Mouse (Mus musculus): ENCODE measurements around the gene Prkca. TPM values are rescaled to one million over a fixed set of nuclear protein-coding genes. Genes with fewer than 3 reads are reported as not detected.

The Prkca gene
- polyA plus RNA-seq, 1 experiment from 2014 or later, result 7.0 TPM

DNA sequence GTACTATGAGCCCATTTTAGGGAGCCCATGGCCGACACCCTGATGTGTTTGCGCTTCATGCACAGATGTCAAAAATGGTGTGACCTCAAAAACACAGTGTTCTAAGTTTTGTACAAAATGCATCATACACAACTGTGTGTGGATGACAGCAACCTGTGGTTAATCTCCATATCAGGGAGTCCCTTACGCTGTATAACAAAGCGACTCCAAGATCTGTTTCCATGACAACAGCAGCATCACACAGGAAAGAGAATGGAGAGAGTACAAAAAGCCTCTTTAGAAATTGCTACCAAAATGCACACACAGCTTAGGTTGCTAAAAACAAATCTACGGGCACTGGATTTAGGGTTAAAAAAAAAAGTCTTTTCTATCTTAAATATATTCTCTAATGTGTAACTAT, 171.8 kb downstream of the Prkca start:
- Histone ChIP-seq H3K36me3 (ENCODE audit: insufficient read depth, low read length) (no peaks in the 10 kb centered on the region), H3K9ac (replicated peaks; ENCODE audit: low read length) (no peak overlapping the region), H3K27ac (ENCODE audit: low read length) (no peak overlapping the region), H3K4me3 (ENCODE audit: low read length) (no peak overlapping the region), H3K4me2 (replicated peaks; ENCODE audit: low read depth, low read length) (no peak overlapping the region), H3K9me3 (ENCODE audit: low read length) (no peaks in the 10 kb centered on the region), H3K4me1 (ENCODE audit: insufficient read depth, low read length) (0 out of 2 replicates have a peak, but pooled peaks cover 3% of the 10 kb centered on the region), H3K27me3 (ENCODE audit: insufficient read depth, low read length) (no peaks in the 10 kb centered on the region)
- 91% methylated on average over 5 of the region's 5 CpGs for WGBS
- no peak for ATAC-seq (ENCODE audit: low FRiP score, low TSS enrichment)

DNA sequence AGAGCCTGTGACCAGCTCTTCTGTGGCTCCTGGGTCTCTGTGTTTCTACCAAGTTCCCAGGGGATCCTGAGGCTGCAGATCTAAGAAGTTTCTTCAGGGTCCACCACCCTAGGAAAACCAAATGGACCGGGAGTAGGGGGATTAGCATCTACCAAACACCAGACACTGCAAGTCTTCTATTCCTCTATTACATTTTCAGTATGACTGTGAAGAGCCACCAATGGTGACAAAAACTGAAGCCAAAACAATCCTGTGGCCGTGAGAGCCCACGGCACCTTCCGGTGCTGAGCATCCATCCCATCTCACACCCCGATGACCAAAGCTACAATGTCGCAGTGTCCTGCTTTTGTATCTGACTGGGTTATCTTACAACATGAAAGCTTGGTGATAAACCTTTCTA, 172.5 kb downstream of the Prkca start:
- Histone ChIP-seq H3K27me3 (ENCODE audit: insufficient read depth, low read length) (no peaks in the 10 kb centered on the region), H3K4me1 (ENCODE audit: insufficient read depth, low read length) (0 out of 2 replicates have a peak, but pooled peaks cover 3% of the 10 kb centered on the region), H3K27ac (ENCODE audit: low read length) (no peak overlapping the region), H3K36me3 (ENCODE audit: insufficient read depth, low read length) (no peaks in the 10 kb centered on the region), H3K4me3 (ENCODE audit: low read length) (no peak overlapping the region), H3K9me3 (ENCODE audit: low read length) (no peaks in the 10 kb centered on the region), H3K4me2 (replicated peaks; ENCODE audit: low read depth, low read length) (no peak overlapping the region), H3K9ac (replicated peaks; ENCODE audit: low read length) (no peak overlapping the region)
- ATAC-seq (ENCODE audit: low FRiP score, low TSS enrichment), result no peak
- 96% methylated on average over 6 of the region's 6 CpGs for WGBS

DNA sequence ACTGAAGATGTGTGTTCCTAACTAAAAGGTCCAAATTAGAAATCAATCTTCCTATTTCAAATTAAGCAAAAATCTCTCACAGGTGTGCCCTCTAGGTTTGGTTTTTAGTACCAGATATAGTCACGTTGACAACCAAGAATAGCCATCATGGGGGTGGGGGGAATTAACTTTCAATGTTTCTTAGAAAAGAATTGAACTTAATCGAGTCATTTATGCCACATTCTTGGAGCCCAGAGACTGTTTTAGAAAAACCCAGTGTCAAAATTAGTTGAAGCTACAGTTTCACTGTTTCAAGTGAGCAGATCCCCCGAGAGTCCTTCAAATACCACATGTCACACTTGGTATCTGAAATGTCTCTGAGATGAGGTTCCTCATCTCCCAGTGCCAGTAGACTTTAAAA, 173.6 kb downstream of the Prkca start:
- H3K4me1 ChIP-seq (ENCODE audit: insufficient read depth, low read length), result 0 out of 2 replicates have a peak, but pooled peaks cover 3% of the 10 kb centered on the region
- H3K27ac ChIP-seq (ENCODE audit: low read length), result no peak overlapping the region
- H3K9ac ChIP-seq (replicated peaks; ENCODE audit: low read length), result no peak overlapping the region
- WGBS, result 80% methylated on average over 3 of the region's 3 CpGs
- H3K4me3 ChIP-seq (ENCODE audit: low read length), result no peak overlapping the region
- ATAC-seq (ENCODE audit: low FRiP score, low TSS enrichment), result no peak
- H3K36me3 ChIP-seq (ENCODE audit: insufficient read depth, low read length), result no peaks in the 10 kb centered on the region
- H3K27me3 ChIP-seq (ENCODE audit: insufficient read depth, low read length), result no peaks in the 10 kb centered on the region
- no peak overlapping the region for H3K4me2 ChIP-seq (replicated peaks; ENCODE audit: low read depth, low read length)
- no peaks in the 10 kb centered on the region for H3K9me3 ChIP-seq (ENCODE audit: low read length)

DNA sequence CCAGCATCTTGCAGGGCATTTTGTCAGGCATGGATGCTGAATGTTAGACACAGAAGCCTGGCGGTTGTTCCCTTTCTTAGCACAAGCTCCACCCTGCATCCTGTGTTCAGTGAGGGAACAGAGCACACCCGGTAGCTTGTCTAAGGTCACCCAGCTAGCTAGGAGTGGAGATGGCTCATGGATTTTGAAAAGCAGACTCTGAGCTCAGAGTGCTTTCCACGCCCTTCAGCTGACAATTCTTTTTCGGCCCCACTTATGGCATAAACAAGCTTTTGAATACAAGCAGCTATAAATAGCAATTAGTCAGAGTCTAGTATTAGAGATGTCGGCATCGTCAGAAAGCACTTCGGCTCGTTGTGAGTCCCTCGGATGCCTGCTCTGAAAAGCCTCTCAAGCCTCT, 178.0 kb downstream of the Prkca start:
- Histone ChIP-seq H3K27ac (ENCODE audit: low read length) (no peak overlapping the region), H3K36me3 (ENCODE audit: insufficient read depth, low read length) (no peaks in the 10 kb centered on the region), H3K27me3 (ENCODE audit: insufficient read depth, low read length) (no peaks in the 10 kb centered on the region), H3K4me3 (ENCODE audit: low read length) (no peak overlapping the region), H3K4me1 (ENCODE audit: insufficient read depth, low read length) (0 out of 2 replicates have a peak, but pooled peaks cover 3% of the 10 kb centered on the region), H3K9me3 (ENCODE audit: low read length) (no peaks in the 10 kb centered on the region), H3K9ac (replicated peaks; ENCODE audit: low read length) (no peak overlapping the region), H3K4me2 (replicated peaks; ENCODE audit: low read depth, low read length) (no peak overlapping the region)
- 69% methylated on average over 9 of the region's 9 CpGs for WGBS
- ATAC-seq (ENCODE audit: low FRiP score, low TSS enrichment), result no peak

DNA sequence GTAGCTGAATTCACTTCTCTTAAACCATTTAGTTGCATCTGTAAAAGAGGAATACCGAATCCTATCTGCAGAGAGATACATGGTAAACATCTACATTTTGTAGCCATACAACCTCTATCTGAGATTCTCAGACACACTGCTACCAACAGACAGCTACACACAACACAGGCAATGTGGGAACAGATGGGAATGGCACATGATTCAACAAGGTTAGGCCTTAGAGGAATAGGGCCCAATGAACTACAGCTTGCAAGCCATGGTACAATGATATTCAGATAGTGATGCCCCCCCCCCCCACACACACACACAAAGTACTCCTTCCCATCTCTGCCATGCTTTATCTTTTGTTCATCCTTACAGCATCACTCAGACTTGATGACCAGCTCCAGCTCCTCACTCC, 181.1 kb downstream of the Prkca start:
- no peak overlapping the region for H3K4me2 ChIP-seq (replicated peaks; ENCODE audit: low read depth, low read length)
- WGBS, result 94% methylated on average over 1 of the region's 1 CpGs
- peaks cover 13% of the 10 kb centered on the region; the same call in 1 of the 2 replicates for H3K9me3 ChIP-seq (ENCODE audit: low read length)
- H3K9ac ChIP-seq (replicated peaks; ENCODE audit: low read length), result no peak overlapping the region
- no peaks in the 10 kb centered on the region for H3K27me3 ChIP-seq (ENCODE audit: insufficient read depth, low read length)
- H3K27ac ChIP-seq (ENCODE audit: low read length), result no peak overlapping the region
- ATAC-seq (ENCODE audit: low FRiP score, low TSS enrichment), result no peak
- H3K36me3 ChIP-seq (ENCODE audit: insufficient read depth, low read length), result 0 out of 2 replicates have a peak, but pooled peaks cover 3% of the 10 kb centered on the region
- no peak overlapping the region for H3K4me3 ChIP-seq (ENCODE audit: low read length)
- H3K4me1 ChIP-seq (ENCODE audit: insufficient read depth, low read length), result 0 out of 2 replicates have a peak, but pooled peaks cover 2% of the 10 kb centered on the region

DNA sequence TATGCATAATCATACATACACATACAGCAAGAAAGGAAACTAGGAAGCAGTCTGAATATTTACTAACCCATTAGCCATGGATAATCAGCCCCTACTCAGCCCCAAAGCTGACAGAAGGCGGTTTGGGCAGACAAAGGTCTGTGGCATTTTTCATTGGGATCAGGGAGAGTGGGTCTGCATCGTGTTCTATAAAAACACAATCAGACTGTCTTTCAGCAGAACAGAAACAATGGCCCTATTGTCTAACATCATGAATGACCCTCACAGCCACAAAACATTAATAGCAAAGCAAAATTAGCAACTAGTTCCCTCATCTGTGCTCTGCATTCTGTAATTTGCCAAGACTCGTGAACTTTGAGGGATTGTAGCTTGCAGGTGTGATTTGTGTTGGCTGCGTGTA, 181.6 kb downstream of the Prkca start:
- Histone ChIP-seq H3K4me1 (ENCODE audit: insufficient read depth, low read length) (0 out of 2 replicates have a peak, but pooled peaks cover 4% of the 10 kb centered on the region), H3K9ac (replicated peaks; ENCODE audit: low read length) (no peak overlapping the region), H3K4me2 (replicated peaks; ENCODE audit: low read depth, low read length) (no peak overlapping the region), H3K27ac (ENCODE audit: low read length) (no peak overlapping the region), H3K36me3 (ENCODE audit: insufficient read depth, low read length) (0 out of 2 replicates have a peak, but pooled peaks cover 3% of the 10 kb centered on the region), H3K4me3 (ENCODE audit: low read length) (no peak overlapping the region), H3K27me3 (ENCODE audit: insufficient read depth, low read length) (no peaks in the 10 kb centered on the region), H3K9me3 (ENCODE audit: low read length) (peaks cover 13% of the 10 kb centered on the region; the same call in 1 of the 2 replicates)
- no peak for ATAC-seq (ENCODE audit: low FRiP score, low TSS enrichment)
- 63% methylated on average over 4 of the region's 4 CpGs for WGBS

DNA sequence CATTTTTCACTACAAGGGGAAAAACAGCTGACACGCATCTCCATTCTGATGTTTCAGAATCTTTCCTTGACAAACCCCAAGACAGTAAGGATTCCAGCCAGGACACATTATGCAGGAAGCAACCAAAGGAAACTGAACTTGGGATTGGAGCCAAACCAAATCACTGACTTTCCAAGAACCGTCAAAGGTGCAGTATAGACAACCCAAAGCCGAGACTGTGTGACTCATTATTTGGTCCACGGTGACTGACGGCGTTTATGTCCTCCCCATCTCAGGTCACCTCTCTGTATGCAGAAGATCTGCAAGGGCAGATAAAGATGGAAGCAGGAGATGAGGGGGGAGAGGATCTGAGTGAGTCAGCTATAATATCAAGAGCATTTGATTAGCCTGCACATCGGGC, 183.7 kb downstream of the Prkca start:
- Histone ChIP-seq H3K36me3 (ENCODE audit: insufficient read depth, low read length) (0 out of 2 replicates have a peak, but pooled peaks cover 3% of the 10 kb centered on the region), H3K27ac (ENCODE audit: low read length) (no peak overlapping the region), H3K27me3 (ENCODE audit: insufficient read depth, low read length) (no peaks in the 10 kb centered on the region), H3K9ac (replicated peaks; ENCODE audit: low read length) (no peak overlapping the region), H3K4me2 (replicated peaks; ENCODE audit: low read depth, low read length) (no peak overlapping the region), H3K4me1 (ENCODE audit: insufficient read depth, low read length) (peaks cover 14% of the 10 kb centered on the region), H3K4me3 (ENCODE audit: low read length) (no peak overlapping the region), H3K9me3 (ENCODE audit: low read length) (peaks cover 13% of the 10 kb centered on the region; the same call in 1 of the 2 replicates)
- ATAC-seq (ENCODE audit: low FRiP score, low TSS enrichment), result no peak
- WGBS, result 56% methylated on average over 7 of the region's 7 CpGs

DNA sequence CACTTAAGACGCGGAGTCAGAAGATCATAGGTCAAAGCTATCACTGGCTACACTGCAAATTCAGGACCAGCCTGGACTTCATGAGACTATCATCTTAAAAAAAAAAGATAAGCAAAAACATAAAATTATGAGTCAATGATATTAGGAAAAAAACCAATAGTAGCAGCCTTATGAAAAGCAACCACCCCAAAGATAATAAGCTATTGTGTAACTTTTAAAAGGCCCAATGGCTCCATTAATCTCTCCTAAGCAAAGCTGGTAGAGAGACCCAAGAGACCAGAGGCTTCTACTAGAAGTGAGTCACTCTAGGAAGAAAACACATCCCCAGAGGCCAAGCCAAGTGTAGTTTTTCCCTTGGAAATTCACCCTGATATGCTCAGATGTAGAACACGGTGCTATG, 185.7 kb downstream of the Prkca start:
- peaks cover 13% of the 10 kb centered on the region; the same call in 1 of the 2 replicates for H3K9me3 ChIP-seq (ENCODE audit: low read length)
- WGBS, result 96% methylated on average over 3 of the region's 3 CpGs
- H3K36me3 ChIP-seq (ENCODE audit: insufficient read depth, low read length), result 0 out of 2 replicates have a peak, but pooled peaks cover 3% of the 10 kb centered on the region
- no peak overlapping the region for H3K27ac ChIP-seq (ENCODE audit: low read length)
- no peak overlapping the region for H3K4me2 ChIP-seq (replicated peaks; ENCODE audit: low read depth, low read length)
- H3K27me3 ChIP-seq (ENCODE audit: insufficient read depth, low read length), result no peaks in the 10 kb centered on the region
- no peak overlapping the region for H3K4me3 ChIP-seq (ENCODE audit: low read length)
- no peak for ATAC-seq (ENCODE audit: low FRiP score, low TSS enrichment)
- H3K9ac ChIP-seq (replicated peaks; ENCODE audit: low read length), result no peak overlapping the region
- peaks cover 24% of the 10 kb centered on the region for H3K4me1 ChIP-seq (ENCODE audit: insufficient read depth, low read length)

DNA sequence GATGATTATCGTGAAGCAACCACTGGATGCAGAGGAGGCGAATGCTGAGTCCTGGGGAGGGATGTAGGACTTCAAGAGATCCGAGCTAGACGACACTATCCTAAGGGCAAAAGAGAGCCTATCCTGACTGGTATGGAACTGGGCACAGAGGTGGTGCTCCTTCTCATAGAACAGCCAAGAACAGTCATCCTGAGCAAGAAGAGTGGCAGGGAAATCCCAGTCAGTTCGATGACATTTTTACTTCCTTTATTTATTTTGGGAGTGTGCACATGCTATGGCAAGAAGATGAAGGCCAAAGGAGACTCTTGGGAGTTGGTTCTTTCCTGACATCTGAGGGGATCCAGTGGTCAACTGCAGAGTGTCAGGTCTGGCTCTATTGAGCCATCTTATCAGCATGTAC, 186.7 kb downstream of the Prkca start:
- peak; percentile 31; the same call in 1 of the 2 replicates for ATAC-seq (ENCODE audit: low FRiP score, low TSS enrichment)
- H3K36me3 ChIP-seq (ENCODE audit: insufficient read depth, low read length), result 0 out of 2 replicates have a peak, but pooled peaks cover 3% of the 10 kb centered on the region
- peaks cover 13% of the 10 kb centered on the region; the same call in 1 of the 2 replicates for H3K9me3 ChIP-seq (ENCODE audit: low read length)
- WGBS, result 62% methylated on average over 5 of the region's 5 CpGs
- no peak overlapping the region for H3K4me3 ChIP-seq (ENCODE audit: low read length)
- no peak overlapping the region for H3K9ac ChIP-seq (replicated peaks; ENCODE audit: low read length)
- H3K27me3 ChIP-seq (ENCODE audit: insufficient read depth, low read length), result no peaks in the 10 kb centered on the region
- peaks cover 30% of the 10 kb centered on the region for H3K4me1 ChIP-seq (ENCODE audit: insufficient read depth, low read length)
- H3K27ac ChIP-seq (ENCODE audit: low read length), result no peak overlapping the region
- H3K4me2 ChIP-seq (replicated peaks; ENCODE audit: low read depth, low read length), result no peak overlapping the region

DNA sequence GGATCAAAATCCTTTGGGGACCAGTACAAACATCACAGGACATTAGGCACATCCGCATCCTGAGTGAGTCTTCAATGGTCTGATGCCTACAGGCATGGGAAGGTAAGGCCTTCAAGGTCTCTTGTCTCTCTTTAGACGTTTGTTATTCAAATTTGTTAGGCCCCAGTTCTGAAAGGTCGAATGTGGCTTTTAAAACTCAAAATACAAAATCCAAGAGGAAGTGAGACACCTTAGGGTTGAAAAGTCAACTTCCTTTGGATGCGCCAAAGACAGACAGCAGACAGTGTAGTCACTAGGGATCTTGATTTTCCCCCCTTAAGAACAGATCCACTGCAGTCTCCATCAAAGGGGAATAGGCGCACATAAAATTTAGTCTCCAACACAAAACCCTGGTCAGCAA, 187.6 kb downstream of the Prkca start:
- Histone ChIP-seq H3K4me3 (ENCODE audit: low read length) (no peak overlapping the region), H3K9ac (replicated peaks; ENCODE audit: low read length) (no peak overlapping the region), H3K36me3 (ENCODE audit: insufficient read depth, low read length) (0 out of 2 replicates have a peak, but pooled peaks cover 3% of the 10 kb centered on the region), H3K27me3 (ENCODE audit: insufficient read depth, low read length) (no peaks in the 10 kb centered on the region), H3K27ac (ENCODE audit: low read length) (no peak overlapping the region; the same call in 1 of the 2 replicates), H3K9me3 (ENCODE audit: low read length) (peaks cover 13% of the 10 kb centered on the region; the same call in 1 of the 2 replicates), H3K4me2 (replicated peaks; ENCODE audit: low read depth, low read length) (no peak overlapping the region), H3K4me1 (ENCODE audit: insufficient read depth, low read length) (peaks cover 30% of the 10 kb centered on the region)
- 78% methylated on average over 5 of the region's 5 CpGs for WGBS
- no peak for ATAC-seq (ENCODE audit: low FRiP score, low TSS enrichment)

All from kidney, embryonic 16.5 days (tissue).